Mouse (Mus musculus) lung, embryonic 14.5 days (tissue): ENCODE results near the gene Snapc2. TPM values are rescaled to one million over a fixed set of nuclear protein-coding genes. Genes with fewer than 3 reads are reported as not detected.

ENCODE experiments used
- ATAC-seq: fragments of 200-750 bp; cut with Nextera tagmentation; 2 replicates; pipeline ENCODE4 v1.8.0; 2017; ENCODE audit warnings: mild to moderate bottlenecking, moderate TSS enrichment, moderate library complexity; ENCODE audit not compliant: insufficient read depth
- DNase-seq: peaks from one replicate; pipeline ENCODE4 v3.0.0-alpha.2; 2015
- H3K27ac ChIP-seq: fragments of 300-500 bp; sonication (generic); 2 replicates; pipeline ENCODE4 v1.5.1; 2014; ENCODE audit warnings: low read depth, mild to moderate bottlenecking, moderate library complexity
- H3K27me3 ChIP-seq: fragments of 300-500 bp; sonication (generic); 2 replicates; pipeline ENCODE4 v1.6.1; 2014; ENCODE audit warnings: low read length, control low read depth; ENCODE audit not compliant: insufficient read depth
- H3K36me3 ChIP-seq: fragments of 300-500 bp; sonication (generic); 2 replicates; pipeline ENCODE4 v1.6.1; 2014; ENCODE audit warnings: control low read depth; ENCODE audit not compliant: insufficient read depth
- H3K4me1 ChIP-seq: fragments of 300-500 bp; sonication (generic); 2 replicates; pipeline ENCODE4 v1.6.1; 2014; ENCODE audit warnings: antibody characterized with exemption, control low read depth; ENCODE audit not compliant: insufficient read depth
- H3K4me2 ChIP-seq: fragments of 300-500 bp; sonication (generic); 2 replicates; pipeline ENCODE4 v1.6.1; 2014; ENCODE audit warnings: mild to moderate bottlenecking
- H3K4me3 ChIP-seq: fragments of 300-500 bp; sonication (generic); 2 replicates; pipeline ENCODE4 v1.5.1; 2014; ENCODE audit warnings: low read depth, low read length
- H3K9ac ChIP-seq: fragments of 300-500 bp; sonication (generic); 2 replicates; pipeline ENCODE4 v1.6.1; 2014
- H3K9me3 ChIP-seq: fragments of 300-500 bp; sonication (generic); 2 replicates; pipeline ENCODE4 v1.6.1; 2016; ENCODE audit warnings: low read depth, low read length, control low read depth
- CTCF ChIP-seq: IDR thresholded peaks from 2 replicates; pipeline ENCODE4 v1.5.1; 2016; ENCODE audit warnings: antibody characterized with exemption, low read depth
- WGBS: fragments of 180-500 bp; shearing (Covaris S2); extraction: QIAGEN DNeasy Blood & Tissue Kit; methylation state at CpG from one replicate; pipeline ENCODE4 v1.1.7; 2014; 5-methylcytosine and 5-hydroxymethylcytosine counted together
- polyA plus RNA-seq: library from polyadenylated mRNA; unstranded; fragments of >200 nt; fragmentation: Nextera tagmentation; extraction: Ambion mirVana; gene quantifications from 2 replicates; pipeline ENCODE4 v1.2.1, GENCODE M21; 2014

The Snapc2 gene
- polyA plus RNA-seq, 1 experiment from 2014 or later = 63.5 TPM

GRCm38 (mm10) chr8:4269609-4270008 lies 16.7 kb downstream of the Snapc2 start:
- Histone ChIP-seq H3K9me3 (no peaks in the 10 kb centered on the region), H3K27ac (no peak overlapping the region), H3K4me1 (no peaks in the 10 kb centered on the region), H3K4me3 (no peak overlapping the region), H3K36me3 (peaks cover 91% of the 10 kb centered on the region), H3K9ac (no peak overlapping the region), H3K4me2 (no peak overlapping the region), H3K27me3 (no peaks in the 10 kb centered on the region)
- ATAC-seq (no peak), DNase-seq (no peak)
- TF ChIP-seq CTCF = no peak
- WGBS = 93% methylated on average over 6 of the region's 6 CpGs

GRCm38 (mm10) chr8:4275275-4276110 lies 22.6 kb downstream of the Snapc2 start, which contains the start of gene Timm44:
Gene Timm44, minus strand, starts transcription at chr8:4275913.
- Histone ChIP-seq H3K27me3 (no peaks in the 10 kb centered on the region), H3K4me3 (peak within 1 kb of the TSS; percentile 82), H3K27ac (peak within 1 kb of the TSS; percentile 60), H3K36me3 (peaks cover 33% of the 10 kb centered on the region), H3K4me2 (peak within 1 kb of the TSS; percentile 81), H3K4me1 (no peaks in the 10 kb centered on the region; the same call in 1 of the 2 replicates), H3K9ac (peak within 1 kb of the TSS; percentile 86), H3K9me3 (no peaks in the 10 kb centered on the region)
- DNase-seq (peak; percentile 98), ATAC-seq (peak; percentile 98)
- under 1% methylated on average over 39 of the region's 39 CpGs for WGBS
- no peak for TF ChIP-seq CTCF

DNA sequence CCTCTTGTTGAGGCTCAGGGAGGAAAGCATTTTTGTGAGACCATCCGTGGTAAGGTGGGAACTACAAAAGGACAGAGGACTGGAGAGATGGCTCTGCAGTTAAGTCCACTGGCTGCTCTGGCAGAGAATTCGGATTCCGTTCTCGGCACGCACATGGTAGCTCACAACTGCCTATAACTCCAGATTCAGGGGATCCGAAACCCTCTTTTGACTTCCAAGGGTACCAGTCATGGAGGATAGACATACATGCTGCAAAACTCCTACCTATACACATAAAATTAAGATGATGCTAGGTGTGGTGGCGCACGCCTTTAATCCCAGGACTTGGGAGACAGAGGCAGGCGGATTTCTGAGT lies 23.2 kb downstream of the Snapc2 start:
- Histone ChIP-seq H3K9me3 (no peaks in the 10 kb centered on the region), H3K4me1 (no peaks in the 10 kb centered on the region; the same call in 1 of the 2 replicates), H3K9ac (peak overlapping the region; percentile 86), H3K27me3 (no peaks in the 10 kb centered on the region), H3K4me3 (peak overlapping the region; percentile 82), H3K27ac (peak overlapping the region; percentile 60; the same call in 1 of the 2 replicates), H3K4me2 (peak overlapping the region; percentile 81), H3K36me3 (peaks cover 27% of the 10 kb centered on the region)
- DNase-seq (no peak), ATAC-seq (no peak)
- WGBS = 25% methylated on average over 9 of the region's 9 CpGs
- no peak for TF ChIP-seq CTCF

DNA sequence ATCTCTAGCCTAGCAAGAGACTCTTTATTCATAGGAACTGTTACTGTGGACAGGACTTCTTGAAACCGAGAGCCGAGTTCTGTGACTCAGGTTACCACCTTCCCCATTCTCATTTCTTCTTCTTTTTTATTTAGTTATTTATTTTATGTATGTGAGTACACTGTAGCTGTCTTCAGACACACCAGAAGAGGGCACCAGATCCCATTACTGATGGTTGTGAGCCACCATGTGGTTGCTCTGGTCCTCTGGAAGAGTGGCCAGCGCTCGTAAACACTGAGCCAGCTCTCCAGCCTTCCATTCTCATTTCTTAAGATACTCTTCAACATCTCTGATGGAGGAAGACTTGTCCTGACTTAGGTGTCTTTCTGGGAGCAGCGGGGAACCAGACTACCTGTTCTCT lies 39.9 kb downstream of the Snapc2 start:
- no peak overlapping the region for H3K27ac ChIP-seq
- no peak overlapping the region for H3K4me3 ChIP-seq
- H3K4me2 ChIP-seq = no peak overlapping the region
- H3K9ac ChIP-seq = no peak overlapping the region
- no peaks in the 10 kb centered on the region for H3K9me3 ChIP-seq
- H3K36me3 ChIP-seq = peaks cover 98% of the 10 kb centered on the region
- 91% methylated on average over 5 of the region's 5 CpGs for WGBS
- DNase-seq (no peak), ATAC-seq (no peak)
- H3K4me1 ChIP-seq = no peaks in the 10 kb centered on the region
- TF ChIP-seq CTCF = 0 out of 2 replicates have a peak, but pooled peaks have one; percentile 7
- no peaks in the 10 kb centered on the region for H3K27me3 ChIP-seq

GRCm38 (mm10) chr8:4297822-4298221 lies 44.9 kb downstream of the Snapc2 start:
- peaks cover 98% of the 10 kb centered on the region for H3K36me3 ChIP-seq
- H3K9ac ChIP-seq = no peak overlapping the region
- no peak overlapping the region for H3K4me3 ChIP-seq
- no peaks in the 10 kb centered on the region for H3K4me1 ChIP-seq
- H3K27me3 ChIP-seq = no peaks in the 10 kb centered on the region
- no peaks in the 10 kb centered on the region for H3K9me3 ChIP-seq
- 88% methylated on average over 4 of the region's 4 CpGs for WGBS
- no peak for DNase-seq
- no peak overlapping the region for H3K4me2 ChIP-seq
- TF ChIP-seq CTCF = no peak
- ATAC-seq = no peak
- H3K27ac ChIP-seq = no peak overlapping the region

GRCm38 (mm10) chr8:4304124-4304547 lies 51.3 kb downstream of the Snapc2 start:
- Histone ChIP-seq H3K27me3 (no peaks in the 10 kb centered on the region), H3K36me3 (peaks cover 95% of the 10 kb centered on the region), H3K4me2 (no peak overlapping the region), H3K9me3 (no peaks in the 10 kb centered on the region), H3K4me1 (no peaks in the 10 kb centered on the region), H3K4me3 (no peak overlapping the region), H3K27ac (no peak overlapping the region), H3K9ac (no peak overlapping the region)
- ATAC-seq = no peak
- WGBS = 77% methylated on average over 3 of the region's 3 CpGs
- no peak for TF ChIP-seq CTCF
- DNase-seq = no peak

Other genes starting within 250 kb of the Snapc2 start
- not detected in 2 replicates for gene Cd209f, start 147.2 kb upstream of the Snapc2 start, polyA plus RNA-seq
- gene Cd209g, start 119.0 kb upstream of the Snapc2 start, polyA plus RNA-seq = not detected in 2 replicates
- gene Evi5l, start 86.5 kb upstream of the Snapc2 start, polyA plus RNA-seq = 21.7 and 26.8 TPM in 2 replicates
- gene Prr36, start 35.6 kb upstream of the Snapc2 start, polyA plus RNA-seq = 9.7 TPM in 2 replicates
- gene Lrrc8e, start 26.3 kb upstream of the Snapc2 start, polyA plus RNA-seq = 1.9 and 2.3 TPM in 2 replicates
- 16.2 and 20.9 TPM in 2 replicates for gene Map2k7, start 14.3 kb upstream of the Snapc2 start, polyA plus RNA-seq
- gene Gm49320, start 14.2 kb upstream of the Snapc2 start, polyA plus RNA-seq = 1.2 and 1.5 TPM in 2 replicates
- gene Tgfbr3l, start 4.9 kb upstream of the Snapc2 start, polyA plus RNA-seq = 2.0 and 3.2 TPM in 2 replicates
- gene Ctxn1, start 6.2 kb downstream of the Snapc2 start, polyA plus RNA-seq = 65.7 and 80.7 TPM in 2 replicates
- gene Timm44, start 22.8 kb downstream of the Snapc2 start, polyA plus RNA-seq = 74.9 and 77.0 TPM in 2 replicates
- 16.2 and 16.4 TPM in 2 replicates for gene Ccl25, start 72.1 kb downstream of the Snapc2 start, polyA plus RNA-seq
- 307 and 319 TPM in 2 replicates for gene Elavl1, start 72.3 kb downstream of the Snapc2 start, polyA plus RNA-seq
- gene Cers4, start 239.9 kb downstream of the Snapc2 start, polyA plus RNA-seq = 27.1 and 29.4 TPM in 2 replicates